Mouse (Mus musculus): ENCODE data around the gene Tenm2. TPM values are rescaled to one million over a fixed set of nuclear protein-coding genes. Genes with fewer than 3 reads are reported as not detected.

Tenm2 gene
- total and polyA plus RNA-seq, 3 experiments, result not detected

- H3K9ac ChIP-seq (ENCODE audit: control insufficient read depth, low read depth, low read length, poor library complexity, severe bottlenecking), result no peak overlapping the region
- no peaks in the 10 kb centered on the region for H3K9me3 ChIP-seq (replicated peaks; ENCODE audit: insufficient read depth, low read length)
Measured at GRCm38 (mm10) chr11:36420047-36420446, 815.7 kb downstream of the Tenm2 start.

GRCm38 (mm10) chr11:36415244-36415643 lies 820.5 kb downstream of the Tenm2 start:
- Histone ChIP-seq H3K9me3 (replicated peaks; ENCODE audit: insufficient read depth, low read length) (no peaks in the 10 kb centered on the region), H3K27ac (ENCODE audit: control insufficient read depth, low read depth, low read length) (no peak overlapping the region), H3K9ac (ENCODE audit: control insufficient read depth, low read depth, low read length, poor library complexity, severe bottlenecking) (no peak overlapping the region), H3K4me1 (ENCODE audit: control insufficient read depth in 1 of 2, insufficient read depth in 2 of 2, low read length in 2 of 2) (no peaks in the 10 kb centered on the region), H3K36me3 (ENCODE audit: control insufficient read depth in 1 of 2, insufficient read depth in 2 of 2, low read length in 2 of 2) (no peaks in the 10 kb centered on the region), H3K4me3 (ENCODE audit: control insufficient read depth in 1 of 2, insufficient read depth in 1 of 2, low read depth in 2 of 2, low read length in 2 of 2) (no peak overlapping the region), H3K79me2 (ENCODE audit: control insufficient read depth, insufficient read depth, low read length, poor library complexity) (no peaks in the 10 kb centered on the region), H3K27me3 (ENCODE audit: control insufficient read depth in 1 of 2, insufficient read depth in 2 of 2, low read length in 2 of 2) (no peaks in the 10 kb centered on the region)
- no peak for DNase-seq (ENCODE audit: low read depth, low spot score)
- TF ChIP-seq TCF12 (IDR thresholded peaks at IDR 0.05; ENCODE audit: low read depth, low read length) (no peak), EP300 (IDR thresholded peaks at IDR 0.05; ENCODE audit: low read depth in 1 of 2, low read length in 2 of 2) (no peak), E2F4 (IDR thresholded peaks at IDR 0.05; ENCODE audit: borderline replicate concordance, low read depth, low read length) (no peak)

More at GRCm38 (mm10) chr11:36420047-36420446, 815.7 kb downstream of the Tenm2 start:
- no peak overlapping the region for H3K27ac ChIP-seq (ENCODE audit: control insufficient read depth, low read depth, low read length)
- H3K4me1 ChIP-seq (ENCODE audit: control insufficient read depth in 1 of 2, insufficient read depth in 2 of 2, low read length in 2 of 2), result no peaks in the 10 kb centered on the region
- no peaks in the 10 kb centered on the region for H3K27me3 ChIP-seq (ENCODE audit: control insufficient read depth in 1 of 2, insufficient read depth in 2 of 2, low read length in 2 of 2)
- no peak for DNase-seq (ENCODE audit: low read depth, low spot score)
- no peaks in the 10 kb centered on the region for H3K79me2 ChIP-seq (ENCODE audit: control insufficient read depth, insufficient read depth, low read length, poor library complexity)
- no peak overlapping the region for H3K4me3 ChIP-seq (ENCODE audit: control insufficient read depth in 1 of 2, insufficient read depth in 1 of 2, low read depth in 2 of 2, low read length in 2 of 2)
- no peaks in the 10 kb centered on the region for H3K36me3 ChIP-seq (ENCODE audit: control insufficient read depth in 1 of 2, insufficient read depth in 2 of 2, low read length in 2 of 2)
- TF ChIP-seq ZC3H11A (IDR thresholded peaks at IDR 0.05; ENCODE audit: low read depth, low read length), result no peak
- TF ChIP-seq SMC3 (IDR thresholded peaks at IDR 0.05; ENCODE audit: low read depth, low read length), result no peak
- TF ChIP-seq POLR2A (IDR thresholded peaks at IDR 0.05; ENCODE audit: control insufficient read depth in 1 of 2, insufficient read depth in 1 of 2, low read depth in 1 of 2, low read length in 2 of 2, poor library complexity in 1 of 2), result no peak
- no peak for TF ChIP-seq NELFE (IDR thresholded peaks at IDR 0.05; ENCODE audit: low read depth, low read length)
- TF ChIP-seq JUND (IDR thresholded peaks at IDR 0.05; ENCODE audit: low read depth, low read length), result no peak
- no peak for TF ChIP-seq MAFK (IDR thresholded peaks at IDR 0.05; ENCODE audit: borderline replicate concordance, low read depth, low read length)
- TF ChIP-seq TCF12 (IDR thresholded peaks at IDR 0.05; ENCODE audit: low read depth, low read length), result no peak

- Histone ChIP-seq H3K27me3 (ENCODE audit: control insufficient read depth in 1 of 2, insufficient read depth in 2 of 2, low read length in 2 of 2) (no peaks in the 10 kb centered on the region; a peak in 1 of 4 replicates), H3K9me3 (replicated peaks; ENCODE audit: insufficient read depth, low read length) (no peaks in the 10 kb centered on the region), H3K36me3 (ENCODE audit: control insufficient read depth in 1 of 2, insufficient read depth in 2 of 2, low read length in 2 of 2) (no peaks in the 10 kb centered on the region), H3K79me2 (ENCODE audit: control insufficient read depth, insufficient read depth, low read length, poor library complexity) (no peaks in the 10 kb centered on the region), H3K4me3 (ENCODE audit: control insufficient read depth in 1 of 2, insufficient read depth in 1 of 2, low read depth in 2 of 2, low read length in 2 of 2) (no peak overlapping the region), H3K9ac (ENCODE audit: control insufficient read depth, low read depth, low read length, poor library complexity, severe bottlenecking) (no peak overlapping the region), H3K4me1 (ENCODE audit: control insufficient read depth in 1 of 2, insufficient read depth in 2 of 2, low read length in 2 of 2) (no peaks in the 10 kb centered on the region), H3K27ac (ENCODE audit: control insufficient read depth, low read depth, low read length) (no peak overlapping the region)
- TF ChIP-seq ELF1 (IDR thresholded peaks at IDR 0.05; ENCODE audit: low read depth, low read length) (no peak), MAZ (IDR thresholded peaks at IDR 0.05; ENCODE audit: low read depth, low read length) (no peak), TBP (IDR thresholded peaks at IDR 0.05; ENCODE audit: low read depth, low read length) (no peak), RAD21 (IDR thresholded peaks at IDR 0.05; ENCODE audit: low read depth, low read length) (no peak), ZKSCAN1 (IDR thresholded peaks at IDR 0.05; ENCODE audit: low read depth, low read length) (no peak), POLR2AphosphoS2 (IDR thresholded peaks at IDR 0.05; ENCODE audit: low read length) (no peak), MAFK (IDR thresholded peaks at IDR 0.05; ENCODE audit: borderline replicate concordance, low read depth, low read length) (no peak), GABPA (IDR thresholded peaks at IDR 0.05; ENCODE audit: low read depth, low read length) (no peak), POLR2A (IDR thresholded peaks at IDR 0.05; ENCODE audit: control insufficient read depth in 1 of 2, insufficient read depth in 1 of 2, low read depth in 1 of 2, low read length in 2 of 2, poor library complexity in 1 of 2) (no peak), MXI1 (IDR thresholded peaks at IDR 0.05; ENCODE audit: low read depth, low read length) (no peak)
- no peak for DNase-seq (ENCODE audit: low read depth, low spot score)
Measured at GRCm38 (mm10) chr11:36410881-36411280, 824.9 kb downstream of the Tenm2 start.

Measured in MEL (cell line).